Mouse (Mus musculus) splenic B cell, adult 2 months (primary cell): ENCODE data around the gene Bud31.
"Not testable (repeated sequence)": the region's sequence is repeated elsewhere in the genome, so short reads cannot be mapped to it uniquely, and the experiment has no call there.

ENCODE experiments used
- DNase-seq: peaks from one replicate; pipeline ENCODE4 v3.0.0-alpha.2; 2011; ENCODE audit warnings: low read depth, low spot score
- H3K27me3 ChIP-seq: 2 replicates; pipeline ENCODE4 v1.6.1; 2012; ENCODE audit warnings: mild to moderate bottlenecking, low read length, moderate library complexity, mixed read lengths; ENCODE audit not compliant: control insufficient read depth, poor library complexity, insufficient read depth, severe bottlenecking
- H3K36me3 ChIP-seq: 2 replicates; pipeline ENCODE4 v1.6.1; 2012; ENCODE audit warnings: mild to moderate bottlenecking, low read length, moderate library complexity, mixed read lengths; ENCODE audit not compliant: control insufficient read depth, poor library complexity, insufficient read depth, severe bottlenecking

The Bud31 gene

DNA sequence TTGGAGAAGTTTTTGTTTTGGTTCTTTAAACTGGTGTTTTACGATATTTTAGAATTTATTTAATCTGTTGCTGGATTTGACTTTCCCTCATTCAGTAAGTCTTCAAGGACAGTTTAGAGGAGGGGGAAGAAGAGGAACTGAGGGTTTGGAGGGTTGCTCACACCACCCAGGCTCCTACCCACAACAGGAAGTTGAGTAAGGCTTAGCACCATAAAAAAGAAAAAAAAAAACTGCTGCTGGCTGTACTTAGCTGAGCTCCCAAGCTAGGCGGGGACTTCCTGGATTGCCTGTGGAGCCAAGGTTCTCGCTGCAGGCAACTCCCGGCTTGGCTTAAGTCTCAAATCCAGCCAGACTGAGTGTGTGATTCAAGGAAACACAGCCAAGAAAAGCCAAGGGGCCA lies 23.8 kb upstream of the Bud31 start:
- no peaks in the 10 kb centered on the region for H3K36me3 ChIP-seq
- no peaks in the 10 kb centered on the region for H3K27me3 ChIP-seq
- peak; percentile 70 for DNase-seq

DNA sequence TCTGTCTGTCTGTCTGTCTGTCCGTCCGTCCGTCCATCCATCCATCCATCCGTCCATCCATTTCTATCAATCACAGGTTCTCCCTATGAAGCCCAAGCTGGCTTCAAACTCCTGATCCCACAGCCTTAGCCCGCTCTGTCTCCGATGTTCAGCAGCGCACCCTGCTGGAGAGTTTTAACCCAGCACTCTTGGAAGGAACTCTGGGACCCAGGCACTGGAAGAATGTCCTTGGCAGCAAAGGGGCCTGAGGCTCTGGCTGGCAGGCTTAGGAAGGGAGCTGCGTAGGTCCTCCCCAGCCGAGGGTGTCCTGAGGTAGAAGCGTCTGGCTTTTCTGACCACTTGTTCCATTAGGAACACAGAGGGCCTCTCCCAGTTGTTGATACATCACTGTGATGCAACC lies 23.2 kb upstream of the Bud31 start:
- H3K36me3 ChIP-seq = peaks cover 2% of the 10 kb centered on the region; the same call in 1 of the 2 replicates
- no peaks in the 10 kb centered on the region for H3K27me3 ChIP-seq
- peak; percentile 66 for DNase-seq

DNA sequence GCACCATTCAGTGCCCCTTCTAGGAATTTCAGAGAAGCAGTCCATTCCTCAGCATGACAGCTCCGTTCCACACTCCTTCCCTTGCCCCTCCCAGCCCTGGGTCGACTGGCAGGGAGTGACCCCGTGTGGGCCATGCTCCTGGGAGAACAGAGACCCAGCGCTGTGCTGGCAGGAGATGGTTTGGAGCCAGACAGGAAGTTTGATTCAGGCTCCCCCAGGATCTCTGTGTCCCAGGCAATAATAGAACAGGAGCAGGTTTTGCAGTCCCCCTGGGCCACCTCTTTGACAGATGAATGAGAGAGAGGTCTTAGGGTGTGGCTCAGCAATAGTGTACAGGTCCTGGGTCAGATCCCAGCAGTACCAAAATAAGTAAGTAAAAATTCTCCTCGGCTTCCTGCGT lies 22.2 kb upstream of the Bud31 start:
- no peak for DNase-seq
- no peaks in the 10 kb centered on the region for H3K27me3 ChIP-seq
- H3K36me3 ChIP-seq = peaks cover 2% of the 10 kb centered on the region; the same call in 1 of the 2 replicates

DNA sequence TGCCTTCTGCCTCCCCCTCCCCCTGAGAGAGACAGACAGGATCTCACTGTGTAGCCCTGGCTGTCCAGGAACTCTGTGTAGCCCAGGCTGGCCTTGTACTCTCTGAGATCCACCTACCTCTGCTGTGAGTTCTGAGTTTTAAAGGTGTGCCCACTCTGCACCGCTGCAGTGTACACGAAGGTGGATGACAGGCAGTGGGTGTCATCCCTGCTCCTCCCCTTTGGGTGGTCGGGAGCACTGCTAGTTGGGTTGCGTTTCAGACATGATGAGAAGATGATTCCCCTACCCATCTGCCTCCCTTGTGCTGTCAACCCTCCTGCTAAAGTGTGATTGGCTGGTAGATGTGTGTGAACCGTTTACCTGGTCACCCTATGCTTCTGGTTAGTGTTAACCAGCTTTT lies 21.7 kb upstream of the Bud31 start:
- Histone ChIP-seq H3K27me3 (no peaks in the 10 kb centered on the region), H3K36me3 (peaks cover 5% of the 10 kb centered on the region)
- no peak for DNase-seq

DNA sequence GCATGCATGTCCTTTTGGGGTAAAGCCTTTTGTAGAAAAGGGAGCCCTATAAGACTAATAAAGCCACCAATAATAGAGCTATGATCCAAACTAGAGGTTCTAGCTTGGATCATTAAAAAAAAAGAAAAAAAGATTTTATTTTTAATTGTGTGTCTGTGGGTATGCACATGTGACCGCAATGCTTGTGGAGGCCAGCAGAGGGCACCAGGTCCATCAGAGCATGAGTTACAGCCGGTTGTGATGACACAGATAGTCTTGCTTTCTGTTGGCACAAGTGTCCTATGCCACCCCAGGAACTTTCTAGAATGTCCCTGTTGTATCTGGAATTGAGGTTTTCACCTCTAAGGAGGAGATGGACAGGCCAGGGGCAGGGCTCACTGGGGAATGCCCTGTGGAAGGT lies 20.8 kb upstream of the Bud31 start:
- H3K36me3 ChIP-seq = peaks cover 7% of the 10 kb centered on the region
- no peaks in the 10 kb centered on the region for H3K27me3 ChIP-seq
- peak; percentile 67 for DNase-seq

DNA sequence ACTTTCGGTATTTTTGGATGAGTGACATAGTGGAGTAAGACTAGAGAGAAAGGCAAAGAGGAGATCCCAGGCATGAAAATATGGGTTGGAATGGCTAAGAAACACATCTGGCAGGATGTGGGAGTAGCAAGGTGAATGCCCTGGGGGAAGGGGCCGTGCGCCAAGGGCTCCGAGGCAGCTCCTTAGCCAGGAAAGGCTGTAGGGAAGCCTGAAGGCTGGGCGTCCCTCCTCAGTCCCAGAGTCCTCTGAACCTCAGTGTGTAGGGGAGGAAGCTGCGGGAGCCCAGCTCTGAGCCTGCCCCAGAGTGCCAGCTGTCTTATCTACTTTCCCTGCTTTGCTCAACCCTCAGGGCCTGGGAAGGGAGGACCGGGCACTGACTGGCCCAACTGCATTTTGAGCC lies 19.2 kb upstream of the Bud31 start:
- no peak for DNase-seq
- Histone ChIP-seq H3K36me3 (peaks cover 12% of the 10 kb centered on the region), H3K27me3 (no peaks in the 10 kb centered on the region)

DNA sequence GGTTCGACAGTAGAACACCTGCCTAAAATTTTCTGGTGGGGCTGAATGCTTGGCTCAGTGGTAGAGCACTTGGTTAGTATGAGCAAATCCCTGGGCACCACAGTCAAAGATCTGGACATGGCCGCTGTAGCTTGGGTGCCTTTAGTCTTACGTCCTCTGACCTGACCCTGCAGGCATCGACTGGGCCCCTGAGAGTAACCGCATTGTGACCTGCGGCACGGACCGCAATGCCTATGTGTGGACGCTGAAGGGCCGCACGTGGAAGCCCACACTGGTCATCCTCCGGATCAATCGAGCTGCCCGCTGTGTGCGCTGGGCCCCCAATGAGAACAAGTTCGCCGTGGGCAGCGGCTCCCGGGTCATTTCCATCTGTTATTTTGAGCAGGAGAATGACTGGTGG lies 16.8 kb upstream of the Bud31 start:
- H3K36me3 ChIP-seq = peaks cover 22% of the 10 kb centered on the region
- H3K27me3 ChIP-seq = no peaks in the 10 kb centered on the region
- DNase-seq = no peak

DNA sequence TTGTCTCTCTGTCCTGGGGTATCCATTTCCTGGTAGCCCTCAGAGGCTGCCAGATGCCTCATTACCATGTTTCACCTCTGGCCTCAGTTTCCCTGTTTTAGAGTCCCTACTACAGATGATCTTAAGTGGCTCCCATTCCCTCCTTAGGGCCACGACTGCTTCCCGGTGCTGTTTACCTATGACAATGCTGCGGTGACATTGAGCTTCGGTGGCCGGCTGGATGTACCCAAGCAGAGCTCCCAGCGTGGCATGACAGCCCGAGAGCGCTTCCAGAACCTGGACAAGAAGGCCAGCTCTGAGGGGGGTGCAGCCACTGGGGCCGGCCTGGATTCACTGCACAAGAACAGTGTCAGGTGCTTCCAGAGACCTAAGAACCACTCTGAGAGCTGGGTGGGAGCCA lies 13.6 kb upstream of the Bud31 start:
- no peak for DNase-seq
- Histone ChIP-seq H3K36me3 (peaks cover 31% of the 10 kb centered on the region), H3K27me3 (no peaks in the 10 kb centered on the region)

DNA sequence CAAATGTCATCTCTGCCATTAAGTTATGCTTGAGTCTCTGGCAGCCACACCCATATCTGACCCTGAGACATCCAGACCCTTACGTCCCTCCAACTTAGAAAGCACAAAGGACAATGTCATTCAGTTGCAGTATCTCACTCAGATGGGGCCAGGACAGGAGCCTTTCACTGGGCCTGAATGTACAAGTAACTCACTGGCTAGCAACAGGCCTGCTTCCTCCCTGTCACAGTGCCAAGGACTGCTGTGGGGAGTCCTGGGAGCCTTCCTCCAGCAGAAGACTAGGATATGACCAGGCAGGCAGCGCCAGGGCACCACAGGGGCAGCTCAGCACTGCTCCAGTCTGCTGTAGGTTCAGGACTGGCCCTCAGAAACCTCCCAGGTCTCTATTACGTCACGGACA lies 11.0 kb upstream of the Bud31 start:
- Histone ChIP-seq H3K27me3 (no peaks in the 10 kb centered on the region), H3K36me3 (peaks cover 32% of the 10 kb centered on the region)
- DNase-seq = no peak

DNA sequence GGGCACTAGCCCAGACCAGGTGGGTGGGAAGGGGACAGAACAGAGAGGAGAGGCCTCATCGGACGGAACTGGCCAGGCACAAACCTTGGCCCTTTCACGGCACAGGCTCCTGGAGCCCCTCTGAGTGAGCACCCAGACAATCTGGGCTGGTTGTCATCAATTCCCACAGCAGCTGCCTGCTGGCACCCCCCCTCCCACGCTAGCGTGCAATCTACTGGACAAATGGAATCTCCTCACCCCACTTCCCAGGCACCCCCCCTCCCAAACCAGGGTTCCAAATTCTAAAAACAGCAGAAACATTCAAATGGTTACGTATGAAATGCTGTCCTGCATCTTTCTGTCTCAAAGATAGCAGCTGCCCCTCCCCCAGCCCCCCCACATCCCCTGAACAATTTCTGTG lies 10.4 kb upstream of the Bud31 start:
- not testable (repeated sequence) for DNase-seq, H3K27me3 ChIP-seq
- H3K36me3 ChIP-seq = peaks cover 32% of the 10 kb centered on the region

DNA sequence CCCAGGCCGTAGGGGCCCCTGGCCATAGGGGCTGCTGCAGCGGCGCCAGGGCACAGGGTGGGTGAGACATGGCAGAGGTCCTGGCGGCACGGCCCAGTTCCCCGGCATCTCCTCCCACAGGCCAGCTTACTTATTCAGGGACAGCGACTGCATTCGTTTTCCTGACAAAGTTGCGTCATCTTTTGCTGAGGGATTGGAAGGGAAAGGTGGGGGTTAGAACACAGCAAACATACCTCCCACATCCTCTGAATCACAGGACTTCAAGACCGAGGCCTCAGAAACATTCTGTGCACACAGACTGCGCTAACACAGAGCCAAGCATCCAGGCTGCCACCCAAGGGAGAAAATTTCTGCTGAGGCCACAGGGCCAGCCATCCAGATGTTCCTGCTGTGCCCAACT lies 10.0 kb upstream of the Bud31 start:
- DNase-seq = no peak
- H3K36me3 ChIP-seq = peaks cover 30% of the 10 kb centered on the region
- no peaks in the 10 kb centered on the region for H3K27me3 ChIP-seq

DNA sequence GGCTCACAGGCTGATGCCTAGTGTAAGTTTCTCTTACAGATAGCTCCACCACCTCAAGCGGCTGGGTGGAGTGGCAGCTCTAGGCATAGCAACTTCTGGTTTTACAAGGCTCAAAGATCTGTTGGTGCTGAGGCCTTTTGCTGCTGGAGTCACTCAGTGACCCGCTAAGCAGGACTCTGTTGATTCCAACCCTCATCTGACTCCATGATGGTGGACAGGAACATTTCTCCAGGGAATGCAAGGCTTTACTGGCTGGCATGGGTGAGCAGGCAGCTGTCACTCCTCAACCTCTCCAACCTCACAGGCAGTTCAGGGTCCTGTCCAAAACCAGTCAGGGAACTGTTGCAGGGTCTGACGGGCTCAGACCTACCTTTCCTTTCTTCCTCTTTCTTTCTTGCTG lies 9.2 kb upstream of the Bud31 start:
- H3K27me3 ChIP-seq = no peaks in the 10 kb centered on the region
- H3K36me3 ChIP-seq = peaks cover 26% of the 10 kb centered on the region
- no peak for DNase-seq

DNA sequence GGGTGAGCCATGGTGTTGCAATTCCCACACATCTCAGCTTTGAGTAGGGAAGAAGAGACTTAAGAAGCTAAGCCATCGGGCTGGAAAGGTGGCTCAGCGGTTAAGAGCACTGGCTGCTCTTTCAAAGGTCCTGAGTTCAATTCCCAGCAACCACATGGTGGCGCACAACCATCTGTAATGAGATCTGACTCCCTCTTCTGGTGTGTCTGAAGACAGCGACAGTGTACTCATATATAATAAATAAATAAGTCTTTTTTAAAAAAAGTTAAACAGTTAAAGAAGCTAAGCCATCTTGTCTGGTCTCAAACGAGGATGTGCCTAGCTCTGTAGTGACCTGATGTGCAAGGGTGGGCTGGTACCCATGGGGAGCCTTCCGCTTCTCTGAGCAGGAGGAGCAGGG lies 6.9 kb upstream of the Bud31 start:
- peaks cover 16% of the 10 kb centered on the region for H3K36me3 ChIP-seq
- H3K27me3 ChIP-seq, DNase-seq: not testable (repeated sequence)

DNA sequence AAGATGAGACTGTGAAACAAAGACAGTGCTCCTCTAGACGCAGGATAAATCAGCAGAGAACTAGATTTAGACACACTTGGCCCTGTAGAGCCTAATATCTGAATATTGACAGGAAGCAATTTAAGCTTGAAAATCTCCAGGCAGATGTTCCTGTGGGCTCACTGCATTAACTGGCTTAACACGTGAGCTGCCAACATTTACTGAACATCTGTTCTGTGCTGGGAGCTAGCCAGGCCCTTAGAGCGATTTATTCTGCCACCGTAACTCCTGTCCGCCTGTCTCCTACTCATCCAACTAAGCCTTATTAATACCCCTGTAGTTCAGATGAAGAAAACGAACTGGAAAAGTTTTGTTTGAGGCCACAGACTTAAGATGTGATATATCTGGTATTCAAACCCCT lies 1.3 kb upstream of the Bud31 start:
- DNase-seq = no peak
- H3K27me3 ChIP-seq = no peaks in the 10 kb centered on the region
- H3K36me3 ChIP-seq = peaks cover 5% of the 10 kb centered on the region

DNA sequence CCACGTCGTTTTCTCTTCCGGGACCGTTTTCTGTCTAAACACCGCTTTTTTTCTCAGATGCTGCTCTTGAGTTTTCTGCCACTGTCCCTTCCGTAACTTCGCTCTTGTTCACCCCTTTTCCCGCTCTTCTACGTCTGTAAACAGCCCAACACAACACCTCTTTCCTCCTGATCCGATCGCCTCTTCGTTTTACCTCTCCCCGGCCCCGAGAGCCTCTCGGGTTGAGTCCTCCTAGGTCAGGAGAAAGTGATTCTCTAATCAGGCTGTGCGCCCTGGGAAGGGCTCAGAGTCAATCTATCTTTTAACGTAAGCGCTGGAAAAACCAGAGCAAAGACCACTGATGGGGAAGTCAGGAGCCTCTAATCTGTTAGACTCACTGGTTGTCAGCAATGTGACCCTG lies 449 bp downstream of the Bud31 start:
- DNase-seq = no peak
- peaks cover 14% of the 10 kb centered on the region; the same call in 1 of the 2 replicates for H3K36me3 ChIP-seq
- no peaks in the 10 kb centered on the region for H3K27me3 ChIP-seq

DNA sequence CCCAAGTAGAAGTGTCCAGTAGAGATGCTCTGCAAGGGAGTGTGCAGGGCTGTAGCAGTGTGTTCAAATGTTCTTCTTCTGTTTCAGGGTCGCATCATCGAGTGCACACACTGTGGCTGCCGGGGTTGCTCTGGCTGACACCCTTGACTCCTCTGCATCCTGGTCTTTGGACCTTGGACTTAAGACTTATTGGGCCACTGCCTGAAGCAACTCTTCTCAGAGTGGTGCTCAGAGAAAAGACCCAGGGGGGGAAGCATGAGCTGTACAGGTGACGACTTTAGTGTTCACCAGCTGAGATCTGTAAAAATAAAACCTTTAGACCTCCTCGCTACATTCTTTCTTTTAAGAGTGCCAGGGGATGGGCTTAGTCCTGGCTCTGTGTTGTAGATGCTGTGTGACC lies 7.6 kb downstream of the Bud31 start:
- no peak for DNase-seq
- Histone ChIP-seq H3K27me3 (no peaks in the 10 kb centered on the region), H3K36me3 (peaks cover 33% of the 10 kb centered on the region)
